Mouse (Mus musculus): ENCODE data around the gene Pde1b.

Gene Pde1b

GRCm38 (mm10) chr15:103509317-103509716, 6.5 kb downstream of the Pde1b start:
- no peak for DNase-seq (ENCODE audit: low spot score)

GRCm38 (mm10) chr15:103511652-103512051, 8.8 kb downstream of the Pde1b start:
- DNase-seq (ENCODE audit: low spot score), result no peak

DNA sequence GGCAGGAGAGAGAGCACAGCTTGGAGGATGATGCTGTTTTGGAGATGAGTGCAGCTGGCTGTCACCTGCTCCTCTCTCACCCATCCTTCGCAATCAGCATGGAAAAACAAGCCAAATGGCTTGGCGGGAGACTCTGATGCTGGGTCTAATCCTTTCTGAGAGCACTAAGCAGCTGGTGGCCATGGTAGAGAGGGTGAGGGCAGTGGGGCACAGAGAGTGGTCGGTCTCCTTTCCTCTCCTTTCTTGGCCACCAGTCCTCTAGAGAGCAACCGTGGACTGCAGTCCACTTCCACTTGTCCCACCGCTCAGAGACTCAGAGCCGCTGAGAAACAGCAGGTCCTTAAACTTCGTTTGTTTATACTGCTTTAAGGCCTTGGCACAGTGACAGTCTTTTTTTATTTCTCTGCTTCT, 10.8 kb downstream of the Pde1b start:
- no peak for DNase-seq (ENCODE audit: low spot score)

- no peak for DNase-seq (ENCODE audit: low spot score)
Measured at GRCm38 (mm10) chr15:103514119-103514518, 11.3 kb downstream of the Pde1b start.

DNA sequence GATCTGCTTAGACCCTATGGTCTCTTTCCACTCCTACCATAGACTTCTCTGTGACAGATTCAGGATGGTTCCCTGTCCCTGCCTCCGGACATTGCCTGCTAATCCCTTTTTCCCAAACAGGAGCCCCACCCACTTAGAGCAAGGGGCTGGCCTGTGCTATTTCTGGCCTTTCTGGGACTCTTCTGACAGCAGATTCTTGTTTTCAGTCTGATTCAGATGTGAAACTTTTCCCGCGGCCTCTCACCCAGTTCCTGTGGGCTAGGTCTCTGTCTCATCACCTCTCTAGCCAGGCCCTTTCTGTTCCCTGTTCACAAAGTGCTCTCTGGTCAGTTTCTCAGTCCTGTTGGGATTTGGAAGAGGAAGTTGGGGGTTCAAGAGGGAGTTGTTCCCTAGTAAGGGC, 12.1 kb downstream of the Pde1b start:
- DNase-seq (ENCODE audit: low spot score), result no peak

DNA sequence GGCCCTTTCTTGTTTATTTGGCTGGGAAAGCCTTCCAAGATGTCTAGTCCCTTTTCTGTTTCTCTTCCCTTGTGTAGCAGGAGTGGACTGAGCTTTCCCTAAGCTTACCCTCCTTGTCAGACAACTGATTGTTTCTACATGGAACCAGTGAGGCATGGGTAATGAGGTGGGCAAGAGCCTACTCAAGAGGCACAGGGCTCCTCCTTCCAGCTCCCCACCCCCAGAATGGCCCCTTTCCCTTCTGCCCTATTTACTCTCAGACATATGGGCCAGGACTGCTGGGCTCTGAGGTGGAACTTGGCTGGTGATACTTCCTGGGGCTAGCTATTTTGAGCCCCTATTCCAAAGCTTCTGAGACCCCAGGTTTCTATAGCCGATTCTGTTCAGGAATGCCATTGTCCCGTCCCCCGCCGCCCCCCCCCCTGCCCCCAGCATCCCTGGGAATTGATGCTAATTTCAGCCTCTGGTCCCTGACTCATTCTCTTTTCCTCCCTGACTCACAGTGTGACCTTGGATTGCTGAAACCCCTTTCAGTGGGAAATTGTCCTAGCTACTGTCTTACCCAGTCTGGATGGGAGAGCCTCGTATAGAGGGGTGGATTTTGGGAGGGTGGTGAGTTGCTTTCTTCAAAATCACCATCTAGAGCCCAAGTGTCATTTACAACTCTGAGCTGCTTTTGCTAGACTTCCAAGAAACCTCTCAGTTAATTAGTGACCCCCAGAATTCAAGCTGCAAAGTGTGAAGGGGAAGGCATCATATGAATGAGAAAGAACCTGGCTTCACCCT, 16.0 kb downstream of the Pde1b start:
- no peak for DNase-seq (ENCODE audit: low spot score)

DNA sequence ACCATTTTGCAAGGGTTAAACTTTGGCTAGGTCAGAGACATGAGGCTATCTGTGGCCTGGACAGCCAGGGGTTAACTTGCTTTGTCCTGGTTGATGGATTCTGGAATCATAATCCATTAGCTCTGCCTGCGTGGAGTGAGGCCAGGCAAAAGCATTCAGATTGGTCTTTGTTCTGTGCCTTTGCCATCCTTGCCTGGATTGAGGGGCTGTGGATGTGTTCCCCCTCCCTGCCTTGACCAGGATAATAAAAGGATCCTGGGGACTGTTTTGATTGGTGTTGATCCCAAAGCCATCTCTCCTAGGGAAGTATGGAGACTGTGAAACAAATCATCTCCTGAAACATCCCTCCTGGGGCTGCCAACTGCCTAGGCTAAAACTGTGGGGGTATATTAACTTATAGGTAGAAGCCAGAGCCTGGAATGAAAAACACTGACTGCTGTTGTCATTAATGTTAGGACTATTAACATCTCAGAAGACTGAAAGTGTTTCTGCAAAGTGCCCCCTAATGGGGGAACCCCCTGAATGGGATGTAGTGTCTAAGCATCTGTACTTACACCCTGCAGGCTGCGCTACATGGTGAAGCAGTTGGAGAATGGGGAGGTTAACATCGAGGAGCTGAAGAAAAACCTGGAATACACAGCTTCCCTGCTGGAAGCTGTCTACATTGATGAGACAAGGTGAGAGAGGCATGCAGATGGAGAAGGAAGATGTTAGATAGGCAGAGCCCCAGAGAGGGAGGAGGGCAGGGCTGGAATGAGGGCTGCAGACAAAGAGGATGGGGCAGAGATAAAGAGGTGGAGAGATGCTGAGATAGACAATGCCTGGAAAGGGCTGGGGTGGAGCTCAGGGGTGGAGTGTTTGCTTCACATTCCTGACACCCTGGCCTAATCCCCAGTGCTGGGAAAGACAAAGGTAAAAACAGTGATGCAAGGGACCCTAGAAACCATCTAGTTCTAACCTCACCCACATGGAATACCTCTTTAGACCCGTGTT, 16.8 kb downstream of the Pde1b start:
- no peak for DNase-seq (ENCODE audit: low spot score)

- DNase-seq (ENCODE audit: low spot score), result no peak
Measured at GRCm38 (mm10) chr15:103522458-103523099, 19.7 kb downstream of the Pde1b start.

DNA sequence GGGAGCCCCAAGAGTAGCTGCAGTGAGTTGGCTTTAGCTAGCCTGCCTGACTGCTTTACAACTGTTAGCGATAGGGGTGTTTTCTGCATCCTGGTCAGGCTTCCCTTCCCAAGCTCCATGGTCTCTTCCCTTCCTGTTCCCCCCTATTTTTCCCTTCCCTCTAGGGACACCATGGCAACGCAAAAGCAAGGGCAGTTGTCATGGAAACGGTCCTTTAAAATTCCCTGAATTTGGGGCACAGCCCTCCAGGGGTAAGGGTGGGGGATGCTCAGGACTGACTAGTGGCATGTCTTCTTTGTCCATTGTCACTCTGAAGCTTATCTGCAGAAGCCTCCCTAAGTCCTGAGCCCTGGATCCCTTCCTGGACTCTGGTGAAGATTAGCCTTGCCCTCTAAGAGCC, 20.3 kb downstream of the Pde1b start:
- DNase-seq (ENCODE audit: low spot score), result no peak

DNA sequence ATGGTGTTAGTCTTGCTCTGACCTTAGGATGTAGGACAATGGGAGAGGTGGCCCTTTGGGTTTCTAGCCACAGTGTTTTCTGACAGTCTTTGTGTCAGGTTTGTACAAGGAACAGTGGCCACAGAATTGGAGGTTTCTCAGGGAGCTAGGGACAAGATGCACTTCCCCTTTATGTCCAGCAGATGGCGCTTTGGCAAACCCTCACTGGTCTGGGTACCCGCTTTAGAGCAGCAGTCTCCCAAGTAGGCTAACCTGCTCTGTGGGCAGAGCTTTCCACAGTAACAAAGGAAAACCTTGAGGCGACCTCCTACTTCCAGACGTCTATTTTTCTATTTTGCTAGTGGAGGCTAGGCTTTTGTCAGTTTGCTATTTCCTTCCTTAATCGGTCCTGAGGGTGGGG, 27.5 kb downstream of the Pde1b start:
- DNase-seq (ENCODE audit: low spot score), result peak; percentile 27

DNA sequence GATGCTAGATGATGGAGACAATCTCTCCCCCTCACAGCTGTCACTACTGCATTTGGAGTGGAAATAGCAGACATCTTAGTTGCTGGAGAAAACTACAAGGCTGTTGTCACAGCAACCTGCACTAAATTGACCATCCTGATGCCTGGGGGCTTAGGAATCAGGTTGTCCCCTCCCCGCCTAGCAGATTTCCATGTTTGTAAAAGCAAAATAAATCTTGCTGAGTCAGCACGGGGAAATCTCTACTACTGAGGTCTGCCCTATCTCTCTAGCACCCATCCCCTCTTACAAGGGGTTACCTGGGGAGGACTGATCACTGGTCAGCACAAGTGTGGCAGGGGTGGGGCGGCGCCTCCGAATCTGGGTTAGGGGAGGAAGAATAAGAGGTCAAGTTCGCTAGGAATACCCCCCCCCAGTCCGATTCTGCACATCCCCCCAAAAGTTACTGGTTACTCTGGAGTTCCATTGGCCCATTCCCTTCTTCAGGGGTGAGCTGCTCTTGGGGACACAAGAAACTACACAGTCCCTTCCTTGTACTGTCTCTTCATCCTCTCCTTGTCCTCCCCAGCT, 31.3 kb downstream of the Pde1b start:
- DNase-seq (ENCODE audit: low spot score), result no peak

DNA sequence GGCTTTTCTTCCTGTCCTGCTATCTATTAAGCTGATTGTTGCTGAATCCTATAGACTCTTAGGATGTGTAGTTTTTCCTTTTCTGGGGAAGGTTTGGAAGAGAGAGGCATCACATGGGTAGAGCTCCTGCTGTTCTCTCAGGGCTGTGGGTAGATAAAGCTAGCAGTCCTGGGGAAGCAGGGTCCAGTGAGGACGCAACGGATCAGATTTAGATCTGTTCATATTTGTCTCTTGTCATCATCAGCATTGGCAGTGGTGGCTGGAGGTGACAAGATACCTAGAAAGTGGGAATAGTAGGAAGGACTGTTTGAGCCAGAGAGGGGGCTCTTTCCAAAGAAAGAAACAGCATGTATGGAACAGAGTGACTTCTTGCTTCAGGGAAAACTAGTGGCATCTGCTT, 32.2 kb downstream of the Pde1b start:
- no peak for DNase-seq (ENCODE audit: low spot score)

DNA sequence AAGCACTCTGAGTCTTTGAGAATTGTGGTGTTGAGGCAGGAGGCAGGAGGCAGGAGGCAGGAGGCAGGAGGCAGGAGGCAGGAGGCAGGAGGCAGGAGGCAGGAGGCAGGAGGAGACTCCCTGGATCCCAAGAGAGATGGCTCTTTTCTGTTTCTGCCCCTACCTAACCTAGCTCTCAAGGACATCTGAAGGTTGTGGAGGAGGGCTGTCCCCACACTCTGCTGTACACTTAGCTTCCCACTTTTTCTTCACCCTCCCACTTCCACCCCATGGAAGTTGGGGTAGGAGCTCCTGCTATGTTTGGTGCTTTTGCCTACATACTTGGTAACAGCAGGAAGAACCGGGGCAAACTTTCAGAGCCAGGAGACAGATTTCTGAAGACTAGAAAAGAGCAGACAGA, 33.0 kb downstream of the Pde1b start:
- no peak for DNase-seq (ENCODE audit: low spot score)

- DNase-seq (ENCODE audit: low spot score), result no peak
Measured at GRCm38 (mm10) chr15:103536456-103536855, 33.6 kb downstream of the Pde1b start.

- no peak for DNase-seq (ENCODE audit: low spot score)
Measured at GRCm38 (mm10) chr15:103537011-103537821, 34.4 kb downstream of the Pde1b start.

DNA sequence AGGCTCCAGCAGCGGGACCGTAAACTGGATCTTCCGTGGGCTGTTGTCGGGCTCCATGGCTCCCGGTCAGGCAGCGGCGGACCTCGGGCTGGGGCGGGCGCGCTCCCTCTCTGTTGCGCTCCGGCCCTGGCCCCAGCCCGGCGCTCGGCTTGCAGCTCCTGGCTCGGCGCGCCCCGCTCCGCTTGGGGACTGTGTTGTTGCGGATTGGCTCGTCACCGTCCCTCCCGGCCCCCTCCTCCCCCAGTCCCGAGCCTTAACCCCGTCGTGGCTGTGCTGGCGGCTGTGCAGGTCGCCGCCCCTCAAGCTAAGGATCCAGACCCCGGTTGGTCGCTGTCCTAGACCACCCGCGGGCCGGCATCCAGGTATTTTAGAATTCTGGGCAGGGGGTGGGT, 35.0 kb downstream of the Pde1b start, which contains the start of gene Ppp1r1a:
TSS of gene Ppp1r1a (minus strand) at position 182 of the 392 bp plus-strand sequence.
- DNase-seq (ENCODE audit: low spot score), result no peak

DNA sequence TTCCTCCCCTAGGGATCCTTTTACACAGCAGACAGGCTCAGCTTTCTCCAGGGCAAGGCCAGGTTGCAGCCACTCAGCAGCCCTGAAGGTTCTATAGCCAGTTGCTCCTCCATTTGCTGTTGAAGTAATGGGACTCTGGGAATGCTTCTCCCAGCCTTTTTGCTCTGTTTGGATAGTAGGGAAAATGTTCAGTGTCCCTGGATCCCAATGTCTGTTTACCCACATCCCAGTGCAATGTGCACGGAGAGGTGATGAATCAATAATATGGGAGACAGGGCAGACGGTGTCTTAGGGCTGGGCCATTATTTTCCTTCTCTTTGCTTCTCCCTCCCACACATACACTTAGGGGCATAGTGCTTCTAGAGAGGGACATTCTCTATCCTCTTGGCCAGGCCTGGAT, 36.4 kb downstream of the Pde1b start:
- no peak for DNase-seq (ENCODE audit: low spot score)

GRCm38 (mm10) chr15:103540646-103541045, 37.8 kb downstream of the Pde1b start:
- DNase-seq (ENCODE audit: low spot score), result no peak

DNA sequence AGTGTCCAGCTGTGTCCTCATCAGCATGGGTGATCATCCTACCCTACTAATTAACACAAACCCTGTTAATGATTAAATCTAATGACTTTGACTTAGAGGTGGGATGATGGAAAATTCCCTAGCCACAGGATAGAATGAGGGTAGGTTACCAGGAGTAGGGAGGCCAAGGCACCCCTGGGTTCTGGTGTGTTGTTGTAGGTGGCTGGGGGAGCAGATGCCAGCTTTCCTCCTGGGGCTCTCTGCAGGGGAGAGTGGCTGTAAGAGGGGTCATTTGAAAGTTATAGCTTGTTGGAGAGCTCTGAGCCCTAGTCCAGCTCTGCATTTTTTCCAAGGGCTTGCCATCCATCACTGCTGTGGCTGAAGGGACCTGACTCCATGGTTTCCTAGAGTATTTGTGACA, 39.7 kb downstream of the Pde1b start:
- DNase-seq (ENCODE audit: low spot score), result no peak

GRCm38 (mm10) chr15:103547983-103548382, 45.1 kb downstream of the Pde1b start:
- DNase-seq (ENCODE audit: low spot score), result no peak

GRCm38 (mm10) chr15:103549475-103549874, 46.6 kb downstream of the Pde1b start:
- DNase-seq (ENCODE audit: low spot score), result no peak

All from MN1 (cell line).